Mouse (Mus musculus) ES-E14 (cell line): ENCODE measurements around the gene Slc1a5. TPM values are rescaled to one million over a fixed set of nuclear protein-coding genes. Genes with fewer than 3 reads are reported as not detected.
A peak's percentile ranks its signal among the peaks of the same experiment; 100 is the strongest.

Experiments
- DNase-seq: peaks from one replicate; pipeline ENCODE4 v3.0.0-alpha.2; 2013; ENCODE audit warnings: low read depth, low spot score
- H3K27ac ChIP-seq: 2 replicates; pipeline ENCODE4 v1.5.1; 2012; ENCODE audit warnings: low read depth, mild to moderate bottlenecking, low read length, moderate library complexity, mixed read lengths; ENCODE audit not compliant: poor library complexity, insufficient read depth, severe bottlenecking
- H3K36me3 ChIP-seq: 2 replicates; pipeline ENCODE4 v1.6.1; 2012; ENCODE audit warnings: mild to moderate bottlenecking, low read length, moderate library complexity, mixed read lengths; ENCODE audit not compliant: control insufficient read depth, poor library complexity, insufficient read depth, severe bottlenecking
- H3K4me1 ChIP-seq, 2 experiments: fragments of 150-350 bp in 1 of 2; sonication (generic) in 1 of 2; 2 replicates each; pipeline ENCODE4 v1.6.1; 2012; ENCODE audit warnings: low read length in 2 of 2, mild to moderate bottlenecking in 1 of 2, mixed read lengths in 1 of 2; ENCODE audit not compliant: control insufficient read depth in 2 of 2, insufficient read depth in 2 of 2, poor library complexity in 1 of 2
- H3K4me3 ChIP-seq, 2 experiments: fragments of 150-350 bp in 1 of 2; sonication (generic) in 1 of 2; 2 replicates each; pipeline ENCODE4 v1.5.1; 2012; ENCODE audit warnings: low read length in 2 of 2, low read depth in 1 of 2, mild to moderate bottlenecking in 1 of 2, mixed read lengths in 1 of 2; ENCODE audit not compliant: insufficient read depth in 1 of 2, poor library complexity in 1 of 2, severe bottlenecking in 1 of 2
- H3K9ac ChIP-seq: 2 replicates; pipeline ENCODE4 v1.6.1; 2012; ENCODE audit warnings: low read depth, mild to moderate bottlenecking, low read length, mixed read lengths; ENCODE audit not compliant: poor library complexity, insufficient read depth, severe bottlenecking
- H3K9me3 ChIP-seq: fragments of 150-350 bp; sonication (generic); 2 replicates; pipeline ENCODE4 v1.6.1; 2012; ENCODE audit warnings: low read depth, mild to moderate bottlenecking, low read length; ENCODE audit not compliant: control insufficient read depth, insufficient read depth
- CHD2 ChIP-seq: IDR thresholded peaks from 2 replicates; pipeline ENCODE4 v1.6.1; 2014; ENCODE audit warnings: mild to moderate bottlenecking, low read depth, low read length, inconsistent platforms
- HCFC1 ChIP-seq: IDR thresholded peaks from 2 replicates; pipeline ENCODE4 v1.6.1; 2012; ENCODE audit warnings: low read length, inconsistent platforms, borderline replicate concordance; ENCODE audit not compliant: insufficient read depth
- MAFK ChIP-seq: IDR thresholded peaks from 2 replicates; pipeline ENCODE4 v1.6.1; 2014; ENCODE audit warnings: mild to moderate bottlenecking, low read depth, low read length, inconsistent platforms; ENCODE audit not compliant: insufficient read depth
- ZC3H11A ChIP-seq: IDR thresholded peaks from 2 replicates; pipeline ENCODE4 v1.6.1; 2012; ENCODE audit warnings: low read depth, mild to moderate bottlenecking, inconsistent platforms, low read length, borderline replicate concordance
- ZNF384 ChIP-seq: IDR thresholded peaks from 2 replicates; pipeline ENCODE4 v1.6.1; 2012; ENCODE audit warnings: low read depth, low read length, inconsistent platforms
- in situ Hi-C, 2 experiments: fragments of 600-800 bp; cut with MboI; formaldehyde crosslinking; loops; one replicate each; pipeline ENCODE4 v1.15.1; 2025; ENCODE audit warnings: low sequenced_read_pairs in 2 of 2, inconsistent platforms in 1 of 2; ENCODE audit not compliant: unreplicated experiment in 2 of 2
- total RNA-seq: library from RNA; depleted of rRNA; stranded (reverse); fragments of 300-350 nt; gene quantifications from 2 replicates; pipeline ENCODE4 v1.2.3, GENCODE M21; 2012

Gene Slc1a5
- total RNA-seq, 1 experiment: 72.0 TPM

GRCm38 (mm10) chr7:16821669-16822101 is 40.5 kb downstream of the Slc1a5 start:
- in situ Hi-C loops: loop anchor here in 1 of 2 experiments (25.0 kb wide), 1 partner anchor 91 kb away; the partner anchor contains the start of genes Calm3 and Ptgir
- Histone ChIP-seq H3K9me3 (no peaks in the 10 kb centered on the region), H3K27ac (no peak overlapping the region), H3K36me3 (peaks cover 14% of the 10 kb centered on the region), H3K4me1 (peaks cover 0 to 9% of the 10 kb centered on the region in 2 experiments; a peak in 2 of 4 replicates), H3K4me3 (no peak overlapping the region), H3K9ac (no peak overlapping the region)
- no peak for DNase-seq
- TF ChIP-seq HCFC1: no peak
- no peak for TF ChIP-seq ZC3H11A
- no peak for TF ChIP-seq CHD2
- no peak for TF ChIP-seq ZNF384
- TF ChIP-seq MAFK: no peak

GRCm38 (mm10) chr7:16823734-16824133 is 42.6 kb downstream of the Slc1a5 start:
- Histone ChIP-seq H3K27ac (no peak overlapping the region), H3K4me1 (peaks cover 0 to 6% of the 10 kb centered on the region in 2 experiments; a peak in 1 of 4 replicates), H3K9me3 (no peaks in the 10 kb centered on the region), H3K36me3 (peaks cover 28% of the 10 kb centered on the region), H3K9ac (no peak overlapping the region), H3K4me3 (no peak overlapping the region)
- no peak for DNase-seq
- in situ Hi-C loops: loop anchor here in 1 of 2 experiments (25.0 kb wide), 1 partner anchor 89 kb away; the partner anchor contains the start of genes Calm3 and Ptgir
- no peak for TF ChIP-seq HCFC1
- TF ChIP-seq CHD2: no peak
- TF ChIP-seq ZNF384: no peak
- no peak for TF ChIP-seq ZC3H11A
- TF ChIP-seq MAFK: no peak

- Histone ChIP-seq H3K4me1 (peaks cover 0 to 6% of the 10 kb centered on the region in 2 experiments; a peak in 1 of 4 replicates), H3K9ac (no peak overlapping the region), H3K36me3 (peaks cover 43% of the 10 kb centered on the region), H3K9me3 (no peaks in the 10 kb centered on the region), H3K4me3 (no peak overlapping the region), H3K27ac (no peak overlapping the region)
- 0 out of 2 replicates have a peak, but pooled peaks have one; percentile 16 for TF ChIP-seq ZNF384
- no peak for TF ChIP-seq ZC3H11A
- no peak for TF ChIP-seq MAFK
- no peak for TF ChIP-seq CHD2
- TF ChIP-seq HCFC1: no peak
- DNase-seq: no peak
- in situ Hi-C loops: no loop called here
Observed at GRCm38 (mm10) chr7:16825785-16826184, 44.6 kb downstream of the Slc1a5 start.

- DNase-seq: no peak
- no peak overlapping the region for H3K4me3 ChIP-seq
- H3K27ac ChIP-seq: no peak overlapping the region; the same call in 1 of the 2 replicates
- no peaks in the 10 kb centered on the region for H3K9me3 ChIP-seq
- TF ChIP-seq HCFC1: no peak
- TF ChIP-seq CHD2: no peak
- no peak for TF ChIP-seq MAFK
- no peak for TF ChIP-seq ZC3H11A
- TF ChIP-seq ZNF384: no peak
- H3K4me1 ChIP-seq: peaks cover 0 to 6% of the 10 kb centered on the region in 2 experiments; a peak in 1 of 4 replicates
- no peak overlapping the region; the same call in 1 of the 2 replicates for H3K9ac ChIP-seq
- in situ Hi-C loops: no loop called here
- H3K36me3 ChIP-seq: peaks cover 50% of the 10 kb centered on the region
Observed at GRCm38 (mm10) chr7:16826571-16826970, 45.4 kb downstream of the Slc1a5 start.
